Mouse (Mus musculus) lung, embryonic 14.5 days (tissue): ENCODE results near the gene 1700025G04Rik. TPM values are rescaled to one million over a fixed set of nuclear protein-coding genes. Genes with fewer than 3 reads are reported as not detected.

Experiments
- ATAC-seq: fragments of 200-750 bp; cut with Nextera tagmentation; 2 replicates; pipeline ENCODE4 v1.8.0; 2017; ENCODE audit warnings: mild to moderate bottlenecking, moderate TSS enrichment, moderate library complexity; ENCODE audit not compliant: insufficient read depth
- DNase-seq: peaks from one replicate; pipeline ENCODE4 v3.0.0-alpha.2; 2015
- H3K27ac ChIP-seq: fragments of 300-500 bp; sonication (generic); 2 replicates; pipeline ENCODE4 v1.5.1; 2014; ENCODE audit warnings: low read depth, mild to moderate bottlenecking, moderate library complexity
- H3K27me3 ChIP-seq: fragments of 300-500 bp; sonication (generic); 2 replicates; pipeline ENCODE4 v1.6.1; 2014; ENCODE audit warnings: low read length, control low read depth; ENCODE audit not compliant: insufficient read depth
- H3K36me3 ChIP-seq: fragments of 300-500 bp; sonication (generic); 2 replicates; pipeline ENCODE4 v1.6.1; 2014; ENCODE audit warnings: control low read depth; ENCODE audit not compliant: insufficient read depth
- H3K4me1 ChIP-seq: fragments of 300-500 bp; sonication (generic); 2 replicates; pipeline ENCODE4 v1.6.1; 2014; ENCODE audit warnings: antibody characterized with exemption, control low read depth; ENCODE audit not compliant: insufficient read depth
- H3K4me2 ChIP-seq: fragments of 300-500 bp; sonication (generic); 2 replicates; pipeline ENCODE4 v1.6.1; 2014; ENCODE audit warnings: mild to moderate bottlenecking
- H3K4me3 ChIP-seq: fragments of 300-500 bp; sonication (generic); 2 replicates; pipeline ENCODE4 v1.5.1; 2014; ENCODE audit warnings: low read depth, low read length
- H3K9ac ChIP-seq: fragments of 300-500 bp; sonication (generic); 2 replicates; pipeline ENCODE4 v1.6.1; 2014
- H3K9me3 ChIP-seq: fragments of 300-500 bp; sonication (generic); 2 replicates; pipeline ENCODE4 v1.6.1; 2016; ENCODE audit warnings: low read depth, low read length, control low read depth
- CTCF ChIP-seq: IDR thresholded peaks from 2 replicates; pipeline ENCODE4 v1.5.1; 2016; ENCODE audit warnings: antibody characterized with exemption, low read depth
- WGBS: fragments of 180-500 bp; shearing (Covaris S2); extraction: QIAGEN DNeasy Blood & Tissue Kit; methylation state at CpG from one replicate; pipeline ENCODE4 v1.1.7; 2014; 5-methylcytosine and 5-hydroxymethylcytosine counted together
- polyA plus RNA-seq: library from polyadenylated mRNA; unstranded; fragments of >200 nt; fragmentation: Nextera tagmentation; extraction: Ambion mirVana; gene quantifications from 2 replicates; pipeline ENCODE4 v1.2.1, GENCODE M21; 2014

The 1700025G04Rik gene
- polyA plus RNA-seq, 1 experiment from 2014 or later: 27.4 TPM

GRCm38 (mm10) chr1:152008473-152008991, 81.4 kb downstream of the 1700025G04Rik start:
- H3K9ac ChIP-seq: no peak overlapping the region
- peaks cover 8% of the 10 kb centered on the region; the same call in 1 of the 2 replicates for H3K36me3 ChIP-seq
- no peak overlapping the region for H3K27ac ChIP-seq
- ATAC-seq: no peak
- H3K9me3 ChIP-seq: no peaks in the 10 kb centered on the region
- no peak overlapping the region for H3K4me2 ChIP-seq
- WGBS: 43% methylated on average over 8 of the region's 8 CpGs
- no peak for DNase-seq
- TF ChIP-seq CTCF: no peak
- no peaks in the 10 kb centered on the region for H3K27me3 ChIP-seq
- no peaks in the 10 kb centered on the region for H3K4me1 ChIP-seq
- no peak overlapping the region for H3K4me3 ChIP-seq

GRCm38 (mm10) chr1:152006529-152006928, 83.4 kb downstream of the 1700025G04Rik start:
- DNase-seq (no peak), ATAC-seq (no peak)
- Histone ChIP-seq H3K4me3 (no peak overlapping the region), H3K27me3 (no peaks in the 10 kb centered on the region), H3K4me2 (no peak overlapping the region), H3K27ac (no peak overlapping the region), H3K9me3 (no peaks in the 10 kb centered on the region), H3K36me3 (peaks cover 8% of the 10 kb centered on the region; the same call in 1 of the 2 replicates), H3K9ac (no peak overlapping the region), H3K4me1 (no peaks in the 10 kb centered on the region)
- TF ChIP-seq CTCF: no peak
- WGBS: 82% methylated on average over 6 of the region's 6 CpGs

- no peak overlapping the region for H3K4me3 ChIP-seq
- H3K27ac ChIP-seq: no peak overlapping the region
- no peaks in the 10 kb centered on the region for H3K27me3 ChIP-seq
- TF ChIP-seq CTCF: no peak
- WGBS: 87% methylated on average over 6 of the region's 6 CpGs
- no peaks in the 10 kb centered on the region for H3K4me1 ChIP-seq
- no peak for ATAC-seq
- H3K9me3 ChIP-seq: no peaks in the 10 kb centered on the region
- DNase-seq: no peak
- peaks cover 8% of the 10 kb centered on the region; the same call in 1 of the 2 replicates for H3K36me3 ChIP-seq
- H3K4me2 ChIP-seq: no peak overlapping the region
- H3K9ac ChIP-seq: no peak overlapping the region
These were observed 85.4 kb downstream of the 1700025G04Rik start for GRCm38 (mm10) chr1:152004509-152004908.

GRCm38 (mm10) chr1:152000461-152000860, 89.5 kb downstream of the 1700025G04Rik start:
- no peak overlapping the region for H3K4me2 ChIP-seq
- no peaks in the 10 kb centered on the region for H3K9me3 ChIP-seq
- ATAC-seq: no peak
- no peak overlapping the region for H3K27ac ChIP-seq
- H3K9ac ChIP-seq: no peak overlapping the region
- no peak for TF ChIP-seq CTCF
- peak; percentile 14 for DNase-seq
- peaks cover 5% of the 10 kb centered on the region; the same call in 1 of the 2 replicates for H3K4me1 ChIP-seq
- H3K36me3 ChIP-seq: no peaks in the 10 kb centered on the region
- no peak overlapping the region for H3K4me3 ChIP-seq
- no peaks in the 10 kb centered on the region for H3K27me3 ChIP-seq
- WGBS: 78% methylated on average over 5 of the region's 5 CpGs

GRCm38 (mm10) chr1:151999424-151999842, 90.5 kb downstream of the 1700025G04Rik start:
- Histone ChIP-seq H3K36me3 (no peaks in the 10 kb centered on the region), H3K27ac (no peak overlapping the region), H3K27me3 (no peaks in the 10 kb centered on the region), H3K9ac (no peak overlapping the region), H3K9me3 (no peaks in the 10 kb centered on the region), H3K4me3 (no peak overlapping the region), H3K4me1 (peaks cover 5% of the 10 kb centered on the region; the same call in 1 of the 2 replicates), H3K4me2 (no peak overlapping the region)
- WGBS: 71% methylated on average over 7 of the region's 7 CpGs
- DNase-seq (no peak), ATAC-seq (no peak)
- no peak for TF ChIP-seq CTCF

GRCm38 (mm10) chr1:151998721-151999206, 91.2 kb downstream of the 1700025G04Rik start:
- Histone ChIP-seq H3K27me3 (no peaks in the 10 kb centered on the region), H3K9me3 (no peaks in the 10 kb centered on the region), H3K36me3 (no peaks in the 10 kb centered on the region), H3K4me1 (peaks cover 5% of the 10 kb centered on the region; the same call in 1 of the 2 replicates), H3K4me3 (no peak overlapping the region), H3K9ac (no peak overlapping the region), H3K4me2 (no peak overlapping the region), H3K27ac (no peak overlapping the region)
- WGBS: 78% methylated on average over 8 of the region's 8 CpGs
- TF ChIP-seq CTCF: no peak
- DNase-seq (no peak), ATAC-seq (no peak)

- Histone ChIP-seq H3K4me1 (peaks cover 5% of the 10 kb centered on the region; the same call in 1 of the 2 replicates), H3K4me3 (no peak overlapping the region), H3K9ac (no peak overlapping the region), H3K36me3 (no peaks in the 10 kb centered on the region), H3K27ac (no peak overlapping the region), H3K4me2 (no peak overlapping the region), H3K27me3 (no peaks in the 10 kb centered on the region), H3K9me3 (no peaks in the 10 kb centered on the region)
- ATAC-seq (no peak), DNase-seq (no peak)
- no peak for TF ChIP-seq CTCF
- 73% methylated on average over 7 of the region's 7 CpGs for WGBS
These were observed 92.3 kb downstream of the 1700025G04Rik start for GRCm38 (mm10) chr1:151997591-151997990.
